Mouse (Mus musculus) hindbrain, embryonic 15.5 days (tissue): ENCODE measurements around the gene Sim2. TPM values are rescaled to one million over a fixed set of nuclear protein-coding genes. Genes with fewer than 3 reads are reported as not detected.

Experiments
- ATAC-seq: fragments of 200-750 bp; cut with Nextera tagmentation; 2 replicates; pipeline ENCODE4 v1.8.0; 2017; ENCODE audit warnings: low read depth, moderate number of reproducible peaks, moderate TSS enrichment; ENCODE audit not compliant: low FRiP score
- H3K27ac ChIP-seq: fragments of 300-500 bp; sonication (generic); replicated peaks from 2 replicates; pipeline ENCODE4 v1.5.1; 2015; ENCODE audit warnings: mild to moderate bottlenecking, inconsistent platforms
- H3K27me3 ChIP-seq: fragments of 300-500 bp; sonication (generic); 2 replicates; pipeline ENCODE4 v1.6.1; 2015; ENCODE audit warnings: control low read depth, inconsistent platforms
- H3K36me3 ChIP-seq: fragments of 300-500 bp; sonication (generic); 2 replicates; pipeline ENCODE4 v1.6.1; 2015; ENCODE audit warnings: control low read depth, inconsistent platforms
- H3K4me1 ChIP-seq: fragments of 300-500 bp; sonication (generic); replicated peaks from 2 replicates; pipeline ENCODE4 v1.6.1; 2015; ENCODE audit warnings: control low read depth, inconsistent platforms
- H3K4me2 ChIP-seq: fragments of 300-500 bp; sonication (generic); 2 replicates; pipeline ENCODE4 v1.6.1; 2015; ENCODE audit warnings: moderate library complexity, mild to moderate bottlenecking, inconsistent platforms
- H3K4me3 ChIP-seq: fragments of 300-500 bp; sonication (generic); 2 replicates; pipeline ENCODE4 v1.5.1; 2015; ENCODE audit warnings: mild to moderate bottlenecking, inconsistent platforms
- H3K9ac ChIP-seq: fragments of 300-500 bp; sonication (generic); 2 replicates; pipeline ENCODE4 v1.6.1; 2015; ENCODE audit warnings: inconsistent platforms
- H3K9me3 ChIP-seq: fragments of 300-500 bp; sonication (generic); 2 replicates; pipeline ENCODE4 v1.6.1; 2016; ENCODE audit warnings: control low read depth, inconsistent platforms
- WGBS: fragments of 180-500 bp; shearing (Covaris S2); methylation state at CpG from one replicate; pipeline ENCODE4 v1.1.7; 2015; 5-methylcytosine and 5-hydroxymethylcytosine counted together
- microRNA-seq: library from miRNA; unstranded; fragments of <30 nt; microRNA quantifications from one replicate; pipeline ENCODE4, GENCODE M21; 2016
- polyA plus RNA-seq: library from polyadenylated mRNA; unstranded; fragments of >200 nt; fragmentation: Nextera tagmentation; extraction: Ambion mirVana; gene quantifications from 2 replicates; pipeline ENCODE4 v1.2.1, GENCODE M21; 2015

The Sim2 gene
- polyA plus RNA-seq, 1 experiment from 2014 or later: 0.06 TPM

GRCm38 (mm10) chr16:94162000-94162399, 77.3 kb downstream of the Sim2 start:
- WGBS: 39% methylated on average over 6 of the region's 6 CpGs
- Histone ChIP-seq H3K4me1 (no peaks in the 10 kb centered on the region; the same call in 1 of the 2 replicates), H3K27ac (no peak overlapping the region), H3K9me3 (no peaks in the 10 kb centered on the region), H3K4me3 (no peak overlapping the region), H3K9ac (no peak overlapping the region), H3K4me2 (no peak overlapping the region), H3K27me3 (no peaks in the 10 kb centered on the region), H3K36me3 (no peaks in the 10 kb centered on the region)
- ATAC-seq: no peak

GRCm38 (mm10) chr16:94163051-94163450, 78.3 kb downstream of the Sim2 start:
- Histone ChIP-seq H3K9me3 (no peaks in the 10 kb centered on the region), H3K4me1 (no peaks in the 10 kb centered on the region; the same call in 1 of the 2 replicates), H3K27ac (no peak overlapping the region), H3K27me3 (no peaks in the 10 kb centered on the region), H3K4me3 (no peak overlapping the region), H3K36me3 (no peaks in the 10 kb centered on the region), H3K9ac (no peak overlapping the region), H3K4me2 (no peak overlapping the region)
- no peak for ATAC-seq
- 82% methylated on average over 11 of the region's 11 CpGs for WGBS

GRCm38 (mm10) chr16:94164236-94164635, 79.5 kb downstream of the Sim2 start:
- Histone ChIP-seq H3K27ac (no peak overlapping the region), H3K9ac (no peak overlapping the region), H3K27me3 (no peaks in the 10 kb centered on the region), H3K36me3 (no peaks in the 10 kb centered on the region), H3K4me3 (no peak overlapping the region), H3K4me1 (no peaks in the 10 kb centered on the region; the same call in 1 of the 2 replicates), H3K9me3 (no peaks in the 10 kb centered on the region), H3K4me2 (no peak overlapping the region)
- ATAC-seq: no peak; the same call in 1 of the 2 replicates
- WGBS: 15% methylated on average over 7 of the region's 7 CpGs

- Histone ChIP-seq H3K27me3 (no peaks in the 10 kb centered on the region), H3K4me3 (no peak overlapping the region), H3K4me2 (no peak overlapping the region), H3K36me3 (no peaks in the 10 kb centered on the region), H3K9ac (no peak overlapping the region), H3K9me3 (no peaks in the 10 kb centered on the region), H3K4me1 (no peaks in the 10 kb centered on the region; the same call in 1 of the 2 replicates), H3K27ac (no peak overlapping the region)
- 55% methylated on average over 5 of the region's 5 CpGs for WGBS
- ATAC-seq: no peak
These were observed 80.2 kb downstream of the Sim2 start for GRCm38 (mm10) chr16:94164978-94165377.

- no peak overlapping the region for H3K4me2 ChIP-seq
- H3K27ac ChIP-seq: no peak overlapping the region
- H3K27me3 ChIP-seq: 0 out of 2 replicates have a peak, but pooled peaks cover 3% of the 10 kb centered on the region
- no peaks in the 10 kb centered on the region for H3K36me3 ChIP-seq
- H3K9me3 ChIP-seq: no peaks in the 10 kb centered on the region
- H3K4me1 ChIP-seq: no peaks in the 10 kb centered on the region; the same call in 1 of the 2 replicates
- ATAC-seq: no peak
- H3K9ac ChIP-seq: no peak overlapping the region
- 88% methylated on average over 16 of the region's 16 CpGs for WGBS
- no peak overlapping the region for H3K4me3 ChIP-seq
These were observed 84.2 kb downstream of the Sim2 start for GRCm38 (mm10) chr16:94168655-94169545.

- WGBS: 45% methylated on average over 4 of the region's 4 CpGs
- Histone ChIP-seq H3K9me3 (no peaks in the 10 kb centered on the region), H3K9ac (no peak overlapping the region), H3K4me1 (no peaks in the 10 kb centered on the region), H3K27me3 (0 out of 2 replicates have a peak, but pooled peaks cover 3% of the 10 kb centered on the region), H3K27ac (no peak overlapping the region), H3K36me3 (no peaks in the 10 kb centered on the region), H3K4me2 (no peak overlapping the region), H3K4me3 (no peak overlapping the region)
- ATAC-seq: no peak
These were observed 85.5 kb downstream of the Sim2 start for GRCm38 (mm10) chr16:94170218-94170617.

GRCm38 (mm10) chr16:94173361-94173760, 88.6 kb downstream of the Sim2 start:
- H3K4me3 ChIP-seq: no peak overlapping the region
- no peak overlapping the region for H3K4me2 ChIP-seq
- H3K4me1 ChIP-seq: no peaks in the 10 kb centered on the region
- H3K36me3 ChIP-seq: no peaks in the 10 kb centered on the region
- H3K9ac ChIP-seq: no peak overlapping the region
- WGBS: 85% methylated on average over 1 of the region's 1 CpGs
- no peak for ATAC-seq
- H3K9me3 ChIP-seq: no peaks in the 10 kb centered on the region
- H3K27ac ChIP-seq: no peak overlapping the region
- peaks cover 3% of the 10 kb centered on the region for H3K27me3 ChIP-seq

GRCm38 (mm10) chr16:94175366-94175986, 90.7 kb downstream of the Sim2 start:
- Histone ChIP-seq H3K4me2 (no peak overlapping the region), H3K36me3 (no peaks in the 10 kb centered on the region), H3K9ac (no peak overlapping the region), H3K9me3 (no peaks in the 10 kb centered on the region), H3K27me3 (peaks cover 6% of the 10 kb centered on the region), H3K27ac (no peak overlapping the region), H3K4me1 (peaks cover 15% of the 10 kb centered on the region), H3K4me3 (no peak overlapping the region)
- WGBS: 82% methylated on average over 7 of the region's 7 CpGs
- no peak for ATAC-seq

Small RNAs within 50 kb of the gene (microRNA-seq; reads per million reads assigned to microRNA genes)
- gene Gm23062: not detected

Other genes starting within 250 kb of the Sim2 start
- gene Chaf1b, start 201.0 kb upstream of the Sim2 start, polyA plus RNA-seq: 19.9 and 20.1 TPM in 2 replicates
- gene Cldn14, start 76.1 kb upstream of the Sim2 start, polyA plus RNA-seq: not detected in 2 replicates
- 9.4 and 9.6 TPM in 2 replicates for gene Hlcs, start 228.6 kb downstream of the Sim2 start, polyA plus RNA-seq
- gene Ripply3, start 243.5 kb downstream of the Sim2 start, polyA plus RNA-seq: 0.94 and 1.1 TPM in 2 replicates